Mouse (Mus musculus) lung, embryonic 16.5 days (tissue): ENCODE results near the gene Inpp5d. TPM values are rescaled to one million over a fixed set of nuclear protein-coding genes. Genes with fewer than 3 reads are reported as not detected.

Experiments
- ATAC-seq: fragments of 200-750 bp; cut with Nextera tagmentation; 2 replicates; pipeline ENCODE4 v1.8.0; 2017; ENCODE audit warnings: low read depth, mild to moderate bottlenecking, moderate library complexity
- H3K27ac ChIP-seq: fragments of 300-500 bp; sonication (generic); 2 replicates; pipeline ENCODE4 v1.5.1; 2014; ENCODE audit warnings: mild to moderate bottlenecking, control low read depth, low read length
- H3K27me3 ChIP-seq: fragments of 300-500 bp; sonication (generic); 2 replicates; pipeline ENCODE4 v1.6.1; 2014; ENCODE audit warnings: low read depth, low read length, mixed read lengths; ENCODE audit not compliant: control insufficient read depth, insufficient read depth
- H3K36me3 ChIP-seq: fragments of 300-500 bp; sonication (generic); 2 replicates; pipeline ENCODE4 v1.6.1; 2014; ENCODE audit warnings: low read length; ENCODE audit not compliant: control insufficient read depth, insufficient read depth
- H3K4me1 ChIP-seq: fragments of 300-500 bp; sonication (generic); replicated peaks from 2 replicates; pipeline ENCODE4 v1.6.1; 2014; ENCODE audit warnings: low read length, mixed read lengths; ENCODE audit not compliant: control insufficient read depth, insufficient read depth
- H3K4me2 ChIP-seq: fragments of 300-500 bp; sonication (generic); 2 replicates; pipeline ENCODE4 v1.6.1; 2014; ENCODE audit warnings: low read depth, low read length, control low read depth
- H3K4me3 ChIP-seq: fragments of 300-500 bp; sonication (generic); 2 replicates; pipeline ENCODE4 v1.5.1; 2014; ENCODE audit warnings: mild to moderate bottlenecking, low read length, control low read depth
- H3K9ac ChIP-seq: fragments of 300-500 bp; sonication (generic); 2 replicates; pipeline ENCODE4 v1.6.1; 2014; ENCODE audit warnings: low read length, control low read depth
- H3K9me3 ChIP-seq: fragments of 300-500 bp; sonication (generic); 2 replicates; pipeline ENCODE4 v1.6.1; 2016; ENCODE audit warnings: low read length; ENCODE audit not compliant: control insufficient read depth
- WGBS: fragments of 180-500 bp; shearing (Covaris S2); extraction: QIAGEN DNeasy Blood & Tissue Kit; methylation state at CpG from one replicate; pipeline ENCODE4 v1.1.7; 2014; 5-methylcytosine and 5-hydroxymethylcytosine counted together
- polyA plus RNA-seq: library from polyadenylated mRNA; unstranded; fragments of >200 nt; fragmentation: Nextera tagmentation; extraction: Ambion mirVana; gene quantifications from 2 replicates; pipeline ENCODE4 v1.2.1, GENCODE M21; 2015

Inpp5d gene
- polyA plus RNA-seq, 1 experiment from 2014 or later, result 11.9 TPM

- Histone ChIP-seq H3K36me3 (peaks cover 48% of the 10 kb centered on the region), H3K4me2 (no peak overlapping the region), H3K4me3 (no peak overlapping the region), H3K27ac (no peak overlapping the region), H3K4me1 (no peaks in the 10 kb centered on the region), H3K9ac (no peak overlapping the region), H3K27me3 (no peaks in the 10 kb centered on the region), H3K9me3 (no peaks in the 10 kb centered on the region)
- ATAC-seq, result no peak
- WGBS, result 89% methylated on average over 3 of the region's 3 CpGs
Observed at GRCm38 (mm10) chr1:87763821-87764220, 143.7 kb downstream of the Inpp5d start.

GRCm38 (mm10) chr1:87765741-87766140, 145.6 kb downstream of the Inpp5d start:
- Histone ChIP-seq H3K27ac (no peak overlapping the region), H3K4me1 (no peaks in the 10 kb centered on the region), H3K9me3 (no peaks in the 10 kb centered on the region), H3K27me3 (no peaks in the 10 kb centered on the region), H3K4me2 (no peak overlapping the region), H3K9ac (no peak overlapping the region), H3K4me3 (no peak overlapping the region), H3K36me3 (peaks cover 53% of the 10 kb centered on the region)
- 88% methylated on average over 2 of the region's 2 CpGs for WGBS
- ATAC-seq, result no peak

GRCm38 (mm10) chr1:87766233-87766632, 146.1 kb downstream of the Inpp5d start:
- Histone ChIP-seq H3K27me3 (no peaks in the 10 kb centered on the region), H3K9me3 (no peaks in the 10 kb centered on the region), H3K4me1 (no peaks in the 10 kb centered on the region), H3K9ac (no peak overlapping the region), H3K27ac (no peak overlapping the region), H3K4me3 (no peak overlapping the region), H3K4me2 (no peak overlapping the region), H3K36me3 (peaks cover 55% of the 10 kb centered on the region)
- 85% methylated on average over 3 of the region's 3 CpGs for WGBS
- no peak for ATAC-seq

GRCm38 (mm10) chr1:87769263-87769662, 149.2 kb downstream of the Inpp5d start:
- ATAC-seq, result no peak
- WGBS, result 93% methylated on average over 2 of the region's 2 CpGs

More at GRCm38 (mm10) chr1:87769263-87769662, 149.2 kb downstream of the Inpp5d start:
- H3K4me1 ChIP-seq, result no peaks in the 10 kb centered on the region
- no peaks in the 10 kb centered on the region for H3K9me3 ChIP-seq
- no peaks in the 10 kb centered on the region for H3K27me3 ChIP-seq
- no peak overlapping the region for H3K4me2 ChIP-seq
- H3K27ac ChIP-seq, result no peak overlapping the region
- H3K4me3 ChIP-seq, result no peak overlapping the region
- H3K36me3 ChIP-seq, result peaks cover 60% of the 10 kb centered on the region
- no peak overlapping the region for H3K9ac ChIP-seq

Other genes starting within 250 kb of the Inpp5d start
- gene Kcnj13, start 225.6 kb upstream of the Inpp5d start, polyA plus RNA-seq, result 7.6 and 10.1 TPM in 2 replicates
- gene Snorc, start 150.0 kb upstream of the Inpp5d start, polyA plus RNA-seq, result 0.36 and 1.0 TPM in 2 replicates
- 4.4 and 5.4 TPM in 2 replicates for gene Neu2, start 110.4 kb upstream of the Inpp5d start, polyA plus RNA-seq
- 5.6 TPM in 2 replicates for gene Ngef, start 46.4 kb upstream of the Inpp5d start, polyA plus RNA-seq
- gene Atg16l1, start 135.6 kb downstream of the Inpp5d start, polyA plus RNA-seq, result 27.5 and 29.4 TPM in 2 replicates
- gene Sag, start 183.4 kb downstream of the Inpp5d start, polyA plus RNA-seq, result 1.1 and 1.2 TPM in 2 replicates
- gene Dgkd, start 233.0 kb downstream of the Inpp5d start, polyA plus RNA-seq, result 32.9 and 33.9 TPM in 2 replicates